Mouse (Mus musculus) left cerebral cortex, postnatal 25 days (tissue): Measurements from ENCODE around the gene Smtn. TPM values are rescaled to one million over a fixed set of nuclear protein-coding genes. Genes with fewer than 3 reads are reported as not detected.

Source experiments
- DNase-seq, 2 experiments: peaks; one replicate each; pipeline ENCODE4 v3.0.0; 2022; ENCODE audit warnings: low spot score in 2 of 2, mixed read lengths in 1 of 2
- intact Hi-C: fragments of 180-260 bp; cut with DNase I; formaldehyde crosslinking; loops from one replicate; pipeline ENCODE4 v1.15.1; 2025
- total RNA-seq, 2 experiments: library from RNA; stranded (reverse); gene quantifications; 2 replicates each; pipeline ENCODE4 v1.2.3; 2021

Gene Smtn
- total RNA-seq, result 1 to 10 TPM; 6.6 to 8.5 TPM

DNA sequence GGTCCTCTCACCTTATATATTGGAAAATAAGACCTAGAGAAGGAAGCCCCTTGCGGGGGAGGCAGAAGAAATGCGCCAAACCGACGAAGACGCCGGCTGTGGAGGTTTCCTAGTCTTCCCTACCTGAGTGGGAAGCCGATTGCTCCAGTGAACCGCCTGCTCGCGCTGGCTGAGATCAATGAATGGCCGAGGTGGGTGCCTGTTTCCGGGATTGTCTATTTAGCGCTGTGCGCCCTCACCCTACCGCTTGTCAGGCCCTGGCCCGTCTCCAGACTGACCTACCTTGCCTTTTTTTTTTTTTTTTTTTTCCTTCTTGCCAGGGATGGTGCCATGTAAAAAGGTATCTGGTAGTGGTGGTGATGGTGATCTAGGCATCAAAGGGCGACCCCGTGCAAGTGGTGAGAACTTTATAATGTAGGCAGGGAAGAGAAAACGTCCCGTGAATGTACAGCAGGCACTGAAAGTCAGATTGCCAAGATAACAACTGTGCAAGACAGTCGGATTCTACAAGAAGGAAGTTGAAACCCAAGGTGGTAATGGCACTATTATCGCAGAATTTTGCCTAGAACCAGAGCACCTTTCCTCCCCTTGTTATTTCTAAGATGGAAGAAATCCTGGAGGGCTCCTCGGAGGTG lies at the start of gene Smtn:
Smtn (minus strand) TSS at position 162 of the 635 bp plus-strand sequence.
- no peak for DNase-seq
- intact Hi-C loops, result no loop called here

DNA sequence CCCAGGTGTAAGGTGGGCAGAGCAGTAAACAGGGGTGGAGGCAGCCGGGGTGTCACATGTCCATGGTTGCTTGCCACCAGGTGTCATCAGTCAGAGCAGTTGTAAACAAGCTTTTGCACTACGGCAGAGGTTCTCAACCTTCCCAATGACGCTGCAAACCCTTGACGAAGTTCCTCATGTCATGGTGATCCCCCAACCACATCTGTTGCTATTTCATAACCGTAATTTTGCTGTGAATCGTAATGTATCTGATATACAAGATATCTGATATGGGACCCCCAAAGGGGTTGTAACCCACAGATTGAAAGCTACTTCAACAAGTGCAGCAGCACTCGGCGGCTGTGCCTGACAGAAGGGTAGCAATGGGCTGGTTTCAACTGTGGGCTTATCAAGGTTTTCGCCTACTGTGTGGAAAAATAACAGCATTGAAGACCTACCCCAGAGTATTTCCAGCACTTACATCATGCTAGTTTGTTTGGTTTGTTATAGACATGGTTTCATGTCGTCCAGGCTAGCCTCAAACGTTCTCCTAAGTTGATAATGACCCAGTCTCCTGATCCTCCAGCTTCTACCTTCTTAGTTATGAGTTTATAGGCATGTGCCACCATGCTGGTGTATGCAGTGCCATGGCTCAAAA lies 47.7 kb upstream of the Smtn start:
- intact Hi-C loops, result no loop called here
- DNase-seq, result no peak

DNA sequence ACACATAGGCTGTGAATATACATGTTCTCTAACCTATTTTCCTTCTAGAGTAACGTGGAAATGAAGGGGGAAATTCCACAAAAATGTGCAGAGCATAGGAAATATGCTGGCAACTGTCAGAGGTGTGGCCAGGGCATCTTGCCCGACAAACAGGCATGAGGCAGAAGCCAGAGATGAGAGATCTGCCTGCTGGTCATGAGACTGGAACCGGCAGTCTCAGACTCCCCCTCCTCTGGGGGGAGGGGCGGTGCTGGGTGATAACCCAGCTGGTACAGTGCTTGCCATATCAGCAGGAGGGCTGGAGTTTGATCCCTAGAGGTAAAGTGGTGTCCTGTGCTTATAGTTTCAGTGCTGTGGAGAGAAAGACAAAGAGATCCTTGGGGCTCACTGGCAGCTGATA lies 46.9 kb upstream of the Smtn start:
- DNase-seq, result peak in 1 of 2 experiments; percentile 5
- intact Hi-C loops, result no loop called here

- no peak for DNase-seq
- intact Hi-C loops, result no loop called here
These were observed 45.7 kb upstream of the Smtn start for GRCm38 (mm10) chr11:3585983-3586618.

DNA sequence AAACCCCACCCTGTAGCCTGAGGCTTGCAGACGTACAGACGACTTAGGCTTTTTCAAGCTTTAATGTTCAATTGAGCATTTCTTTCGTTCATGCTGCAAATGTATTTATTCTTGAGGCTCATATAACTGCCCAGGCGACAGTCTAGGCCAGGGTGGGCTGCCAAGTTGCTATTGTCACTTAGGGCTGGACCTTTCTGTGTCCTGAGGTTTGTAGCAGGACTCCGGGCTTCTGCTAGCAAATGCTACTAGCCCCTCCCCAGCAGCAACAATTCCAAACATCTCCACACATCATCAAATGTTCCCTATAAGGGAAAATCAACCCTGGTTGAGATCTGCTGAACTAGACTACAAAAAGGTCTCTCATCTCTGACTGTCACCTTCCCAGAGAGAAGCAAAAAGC lies 42.7 kb upstream of the Smtn start:
- intact Hi-C loops, result no loop called here
- no peak for DNase-seq

GRCm38 (mm10) chr11:3581908-3582307 lies 41.5 kb upstream of the Smtn start:
- intact Hi-C loops, result no loop called here
- DNase-seq, result no peak

DNA sequence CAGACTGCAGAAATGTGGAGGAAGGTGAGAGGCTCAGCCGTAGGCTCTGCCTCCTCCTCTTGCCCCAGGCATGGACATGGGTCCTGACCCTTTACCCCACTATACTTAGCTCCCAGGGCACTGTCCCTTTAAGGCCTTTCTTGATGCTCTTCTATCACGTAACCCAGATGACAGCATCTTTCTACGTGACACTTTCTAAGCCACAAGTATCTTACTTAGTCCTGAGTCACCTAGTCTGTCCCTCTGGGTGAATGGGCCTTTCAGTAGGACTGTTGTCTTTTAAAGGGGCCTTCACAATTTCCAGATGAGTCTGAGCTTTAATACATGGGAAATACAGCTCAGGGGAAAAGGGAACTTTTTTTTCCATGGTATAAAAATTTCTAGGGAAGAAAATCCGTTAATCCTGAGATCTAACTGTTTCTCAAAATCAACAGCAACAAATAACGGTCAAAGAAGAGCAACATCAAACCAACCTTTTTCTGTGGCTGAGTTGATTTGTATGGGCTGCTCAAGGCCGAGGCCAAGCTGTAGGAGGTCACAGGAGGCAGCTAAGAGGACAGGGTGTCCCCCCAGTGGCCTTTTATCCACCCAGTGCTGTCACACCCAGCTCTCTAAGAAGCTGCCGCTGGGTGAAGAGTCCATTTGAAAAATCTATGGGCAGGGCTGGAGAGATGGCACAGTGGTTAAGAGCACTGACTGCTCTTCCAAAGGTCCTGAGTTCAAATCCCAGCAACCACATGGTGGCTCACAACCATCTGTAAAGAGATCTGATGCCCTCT lies 40.1 kb upstream of the Smtn start:
- intact Hi-C loops, result no loop called here

GRCm38 (mm10) chr11:3578050-3578725 lies 37.8 kb upstream of the Smtn start:
- intact Hi-C loops, result no loop called here
- DNase-seq, result no peak

More for the DNA sequence above, 40.1 kb upstream of the Smtn start:
- no peak for DNase-seq

GRCm38 (mm10) chr11:3575238-3575637 lies 34.8 kb upstream of the Smtn start:
- intact Hi-C loops, result no loop called here
- DNase-seq, result no peak

DNA sequence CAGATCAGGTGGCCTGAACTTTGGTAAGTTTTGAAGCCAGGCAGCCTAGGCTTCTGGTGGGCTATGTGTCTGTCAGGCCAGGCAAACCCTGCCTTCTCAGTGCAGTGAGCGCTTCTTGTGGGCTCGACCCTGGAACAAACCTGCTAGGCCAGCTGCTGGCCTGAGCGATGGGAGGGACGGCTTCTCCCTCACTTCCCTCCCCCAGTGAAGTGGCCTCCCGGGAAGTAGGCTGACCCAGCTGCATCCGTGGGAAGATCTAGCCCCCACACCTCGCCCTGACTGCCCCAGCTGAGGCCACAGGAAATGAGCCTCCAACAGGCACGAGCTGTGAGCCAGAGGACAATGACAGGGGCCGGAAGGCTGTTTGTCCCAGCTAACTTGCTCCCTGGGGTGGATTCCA lies 32.7 kb upstream of the Smtn start:
- intact Hi-C loops, result no loop called here
- DNase-seq, result peak in 1 of 2 experiments; percentile 6

DNA sequence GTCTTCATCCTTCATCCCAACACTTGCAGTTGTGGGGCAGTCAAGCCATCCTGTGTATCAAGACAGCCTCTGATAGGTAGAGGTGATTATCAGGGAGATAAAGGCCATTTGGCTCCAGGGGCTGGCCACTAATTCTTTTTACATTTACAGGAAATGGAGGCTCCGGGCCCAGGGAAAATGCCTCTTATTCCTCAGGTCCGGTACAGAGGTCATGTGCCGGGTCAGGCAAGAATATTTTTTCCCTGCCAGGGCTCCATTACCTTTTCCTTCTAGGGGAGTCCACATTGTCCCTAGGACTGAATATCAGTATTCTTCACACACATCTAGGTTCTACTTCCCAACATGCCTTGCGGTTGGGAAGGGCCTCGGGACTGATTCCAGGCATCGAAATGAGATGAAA lies 31.8 kb upstream of the Smtn start:
- intact Hi-C loops, result no loop called here
- DNase-seq, result no peak

DNA sequence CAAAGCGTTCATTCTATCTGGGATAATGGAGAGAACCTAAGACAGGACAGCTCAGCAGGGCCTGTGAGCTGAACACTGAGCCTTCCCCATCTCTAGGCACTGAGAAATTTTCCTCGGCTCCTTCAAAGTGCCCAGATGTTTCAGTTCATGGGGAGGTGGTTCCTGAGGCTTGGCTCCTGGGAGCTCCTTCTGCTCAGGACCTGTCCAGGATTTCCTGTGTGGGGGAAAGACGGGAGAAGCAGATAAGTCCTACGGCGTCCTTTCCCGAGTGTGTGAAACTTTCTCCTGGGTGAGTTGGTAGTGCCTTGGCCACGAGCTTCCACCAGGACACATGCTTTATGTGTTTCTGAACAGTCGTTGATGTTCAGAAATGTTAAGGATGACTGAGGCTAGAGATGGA lies 29.9 kb upstream of the Smtn start:
- intact Hi-C loops, result no loop called here
- no peak for DNase-seq

DNA sequence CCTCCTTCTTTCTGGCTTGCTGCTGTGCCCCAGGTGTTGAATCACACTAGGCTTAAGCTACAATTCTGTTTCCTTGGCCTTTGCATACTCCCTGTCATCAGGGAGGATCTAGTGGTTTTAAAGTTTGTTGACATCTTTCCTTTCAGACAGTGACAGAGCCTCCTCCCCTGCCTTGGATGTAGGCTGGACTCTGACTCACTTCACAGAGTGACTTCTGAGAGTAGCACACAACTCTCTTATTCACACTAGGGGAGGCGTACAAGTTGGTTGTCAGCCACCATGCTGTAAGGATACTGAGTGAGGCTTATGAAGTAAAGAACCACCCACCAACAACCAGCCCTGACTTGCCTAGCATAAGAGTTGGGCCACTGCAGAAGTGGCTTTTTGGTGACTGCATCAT lies 27.5 kb upstream of the Smtn start:
- intact Hi-C loops, result no loop called here
- DNase-seq, result peak in 1 of 2 experiments; percentile 69

GRCm38 (mm10) chr11:3566018-3566417 lies 25.6 kb upstream of the Smtn start:
- intact Hi-C loops, result no loop called here
- DNase-seq, result no peak

GRCm38 (mm10) chr11:3564451-3564850 lies 24.0 kb upstream of the Smtn start:
- no peak for DNase-seq
- intact Hi-C loops, result no loop called here

DNA sequence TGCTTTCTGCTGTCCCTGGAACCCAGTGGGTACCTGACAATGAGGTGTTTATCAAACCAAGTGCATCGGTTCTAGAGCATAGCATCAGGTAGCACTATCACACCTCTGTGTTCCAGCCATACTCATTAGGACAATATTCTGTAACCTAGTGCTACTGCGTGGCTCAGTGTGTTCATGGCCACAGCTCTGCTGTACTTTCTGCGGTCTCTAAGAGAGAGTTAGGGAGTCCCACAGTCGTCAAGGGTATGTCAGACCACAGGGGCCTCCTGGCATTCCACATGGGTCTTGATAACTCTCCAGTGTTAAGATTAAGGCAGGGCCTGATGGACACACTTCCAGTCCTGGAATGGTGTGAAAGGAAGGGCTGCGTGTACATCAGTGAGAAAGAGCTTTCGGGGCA lies 23.4 kb upstream of the Smtn start:
- intact Hi-C loops, result no loop called here

DNA sequence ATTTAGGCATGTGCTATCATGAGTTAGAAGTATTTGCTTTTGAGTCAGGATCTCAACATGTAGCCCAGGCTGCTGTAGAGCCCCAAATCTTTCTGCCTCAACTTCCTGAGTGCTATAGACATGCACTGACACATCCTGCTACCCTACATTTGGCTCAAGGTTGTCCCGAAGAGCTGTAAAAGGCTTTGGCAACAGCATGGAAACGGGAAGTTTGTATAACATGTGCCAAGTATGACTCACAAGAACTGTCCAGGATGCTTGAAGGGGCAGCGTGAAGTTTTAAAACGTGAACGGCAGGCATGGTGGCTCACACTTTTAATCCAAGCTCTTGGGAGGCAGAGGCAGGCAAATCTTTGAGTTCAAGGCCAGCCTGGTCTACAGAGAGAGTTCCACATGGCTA lies 19.8 kb upstream of the Smtn start:
- DNase-seq, result no peak
- intact Hi-C loops, result no loop called here

More for the DNA sequence above, 23.4 kb upstream of the Smtn start:
- DNase-seq, result no peak

- intact Hi-C loops, result no loop called here
- DNase-seq, result no peak
These were observed 17.4 kb upstream of the Smtn start for GRCm38 (mm10) chr11:3557852-3558251.

- intact Hi-C loops, result no loop called here
- DNase-seq, result no peak
These were observed 14.6 kb upstream of the Smtn start for GRCm38 (mm10) chr11:3554976-3555375.

- DNase-seq, result no peak
These were observed 9.4 kb upstream of the Smtn start for GRCm38 (mm10) chr11:3549791-3550190.

More at GRCm38 (mm10) chr11:3549791-3550190, 9.4 kb upstream of the Smtn start:
- intact Hi-C loops, result no loop called here
